ENCODE assay signal across 27 mouse cellular contexts in the genomic region with DNA sequence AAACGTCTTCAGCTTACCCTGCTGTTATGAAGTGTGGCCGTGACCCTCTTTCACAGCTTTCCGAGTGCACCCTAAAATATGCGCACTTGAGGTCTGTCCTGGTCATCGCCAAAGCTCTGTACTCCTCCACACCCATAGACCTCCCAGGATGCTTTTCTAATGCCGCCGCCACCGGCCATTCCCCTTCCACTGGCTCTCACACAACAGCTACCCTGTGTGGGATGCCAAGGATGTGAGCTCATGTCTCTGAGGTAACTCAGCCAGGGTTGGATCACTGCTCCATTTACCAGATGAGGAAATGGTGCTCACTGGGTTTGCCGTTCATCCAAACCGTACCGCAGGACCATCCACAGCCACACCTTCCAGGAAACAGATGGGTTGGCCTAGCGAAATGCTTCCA.
A peak's percentile ranks its signal among the peaks of the same experiment; 100 is the strongest.
DNase-seq lines count a peak whose midpoint lies in the region; ATAC-seq and TF ChIP-seq lines count a peak whose summit lies in the region.
"Had no signal": no experiment of that assay in that cellular context is flagged by ENCODE, and none has a peak within 500 bp of the region (broad histone marks: within the 10 kb centered on the region; RNA-seq: fewer than 3 reads in every experiment).

No protein-coding gene starts in this region.

- no peaks in the 10 kb centered on the region for H3K36me3 ChIP-seq in midbrain, embryonic 11.5 days (ENCODE audit: control insufficient read depth, insufficient read depth, low read length)
- H3K36me3 ChIP-seq in midbrain, embryonic 16.5 days (ENCODE audit: control insufficient read depth, insufficient read depth, low read length): no peaks in the 10 kb centered on the region
- H3K36me3 ChIP-seq: embryonic facial prominence, embryonic 10.5 days; embryonic facial prominence, embryonic 13.5 days; forebrain, embryonic 12.5 days; forebrain, embryonic 15.5 days; hindbrain, embryonic 10.5 days; hindbrain, embryonic 13.5 days had no signal

- ATAC-seq in midbrain, embryonic 11.5 days (ENCODE audit: low FRiP score): no peak
- no peak for ATAC-seq in midbrain, embryonic 16.5 days
- ATAC-seq: CD4-positive, CD25-positive, alpha-beta regulatory T cell, adult 4 months; forebrain, embryonic 15.5 days; hindbrain, embryonic 16.5 days; intestine, embryonic 16.5 days had no signal

- whole genome bisulfite sequencing in midbrain, embryonic 11.5 days: 90% methylated on average over 12 of the region's 12 CpGs
- 84% methylated on average over 12 of the region's 12 CpGs for whole genome bisulfite sequencing in midbrain, embryonic 16.5 days

- H3K27me3 ChIP-seq in midbrain, embryonic 11.5 days (ENCODE audit: control insufficient read depth, insufficient read depth, low read length): no peaks in the 10 kb centered on the region
- H3K27me3 ChIP-seq in midbrain, embryonic 16.5 days (ENCODE audit: control insufficient read depth, insufficient read depth, low read depth, low read length): no peaks in the 10 kb centered on the region
- H3K27me3 ChIP-seq: embryonic facial prominence, embryonic 13.5 days; forebrain, embryonic 12.5 days; forebrain, embryonic 15.5 days had no signal

- H3K9me3 ChIP-seq in midbrain, embryonic 11.5 days (ENCODE audit: control insufficient read depth, low read length): no peaks in the 10 kb centered on the region
- H3K9me3 ChIP-seq in midbrain, embryonic 16.5 days (replicated peaks; ENCODE audit: control insufficient read depth, low read length, poor library complexity, severe bottlenecking): no peaks in the 10 kb centered on the region
- H3K9me3 ChIP-seq: embryonic facial prominence, embryonic 10.5 days; embryonic facial prominence, embryonic 13.5 days; forebrain, embryonic 12.5 days; forebrain, embryonic 15.5 days; hindbrain, embryonic 10.5 days; hindbrain, embryonic 13.5 days had no signal

- no peaks in the 10 kb centered on the region for H3K4me1 ChIP-seq in midbrain, embryonic 11.5 days (ENCODE audit: control insufficient read depth, insufficient read depth, low read length)
- no peaks in the 10 kb centered on the region for H3K4me1 ChIP-seq in midbrain, embryonic 16.5 days (ENCODE audit: control insufficient read depth, insufficient read depth, low read length)
- H3K4me1 ChIP-seq: forebrain, embryonic 12.5 days had no signal

- no peak overlapping the region for H3K4me2 ChIP-seq in midbrain, embryonic 11.5 days
- H3K4me2 ChIP-seq in midbrain, embryonic 16.5 days (ENCODE audit: low read length): no peak overlapping the region
- H3K4me2 ChIP-seq: embryonic facial prominence, embryonic 13.5 days; forebrain, embryonic 12.5 days; forebrain, embryonic 15.5 days; heart, embryonic 11.5 days; hindbrain, embryonic 13.5 days had no signal

- no peak for TF ChIP-seq CTCF in gastrocnemius, adult 2 months (IDR thresholded peaks at IDR 0.05)

- H3K9ac ChIP-seq in midbrain, embryonic 11.5 days (ENCODE audit: low read length): no peak overlapping the region
- H3K9ac ChIP-seq in midbrain, embryonic 16.5 days (ENCODE audit: low read depth, low read length): no peak overlapping the region
- H3K9ac ChIP-seq: embryonic facial prominence, embryonic 13.5 days; forebrain, embryonic 12.5 days; forebrain, embryonic 15.5 days; hindbrain, embryonic 13.5 days had no signal

- intact Hi-C loops in gastrocnemius, adult 2 months (cut with DNase I): no loop called here

- no peak overlapping the region for H3K27ac ChIP-seq in gastrocnemius, adult 2 months
- no peak overlapping the region for H3K27ac ChIP-seq in midbrain, embryonic 11.5 days (ENCODE audit: low read depth, low read length)
- H3K27ac ChIP-seq in midbrain, embryonic 16.5 days (ENCODE audit: low read length): no peak overlapping the region
- H3K27ac ChIP-seq: embryonic facial prominence, embryonic 10.5 days; embryonic facial prominence, embryonic 13.5 days; forebrain, embryonic 12.5 days; forebrain, embryonic 15.5 days; hindbrain, embryonic 10.5 days; hindbrain, embryonic 13.5 days had no signal

- H3K4me3 ChIP-seq in gastrocnemius, adult 2 months: no peak overlapping the region
- no peak overlapping the region for H3K4me3 ChIP-seq in midbrain, embryonic 11.5 days (ENCODE audit: low read depth, low read length)
- H3K4me3 ChIP-seq in midbrain, embryonic 16.5 days (ENCODE audit: low read depth, low read length): no peak overlapping the region
- H3K4me3 ChIP-seq: embryonic facial prominence, embryonic 10.5 days; embryonic facial prominence, embryonic 13.5 days; erythroblast, embryonic 14.5 days; forebrain, embryonic 12.5 days; forebrain, embryonic 15.5 days; hindbrain, embryonic 10.5 days; hindbrain, embryonic 13.5 days had no signal

- DNase-seq in gastrocnemius, adult 2 months: peak; percentile 30
- no peak for DNase-seq in gastrocnemius, postnatal 10 days
- peak; percentile 51 for DNase-seq in midbrain, embryonic 11.5 days (ENCODE audit: low spot score, missing footprints)
- DNase-seq in 3134 (ENCODE audit: extremely low read depth, insufficient read length, low spot score): peak; percentile 55
- DNase-seq in R1 (ENCODE audit: low read depth, low spot score): peak; percentile 40
- DNase-seq in kidney, adult 18-20 months: no peak
- DNase-seq: adrenal gland, adult 2 months; adrenal gland, postnatal 14 days; cerebellum, adult 11 months; cerebellum, adult 2 months; cerebellum, postnatal 10 days; cerebellum, postnatal 36 days; embryo, embryonic 11 days; gastrocnemius, postnatal 36 days; heart, postnatal 36 days had no signal

Comparison
In these comparisons a context has a peak if more than half of its experiments do, and no peak if none do; other contexts are left out.
1. DNase-seq: peak in gastrocnemius, adult 2 months (single experiment), midbrain, embryonic 11.5 days (single experiment), 3134 (single experiment) and R1 (single experiment); none in gastrocnemius, postnatal 10 days (single experiment) and kidney, adult 18-20 months (single experiment).